Mouse (Mus musculus): ENCODE measurements around the gene Gm973. TPM values are rescaled to one million over a fixed set of nuclear protein-coding genes. Genes with fewer than 3 reads are reported as not detected.
A peak's percentile ranks its signal among the peaks of the same experiment; 100 is the strongest.
"Not testable (repeated sequence)": the region's sequence is repeated elsewhere in the genome, so short reads cannot be mapped to it uniquely, and the experiment has no call there.

Gene Gm973
- polyA plus RNA-seq, 1 experiment: 72.5 TPM

DNA sequence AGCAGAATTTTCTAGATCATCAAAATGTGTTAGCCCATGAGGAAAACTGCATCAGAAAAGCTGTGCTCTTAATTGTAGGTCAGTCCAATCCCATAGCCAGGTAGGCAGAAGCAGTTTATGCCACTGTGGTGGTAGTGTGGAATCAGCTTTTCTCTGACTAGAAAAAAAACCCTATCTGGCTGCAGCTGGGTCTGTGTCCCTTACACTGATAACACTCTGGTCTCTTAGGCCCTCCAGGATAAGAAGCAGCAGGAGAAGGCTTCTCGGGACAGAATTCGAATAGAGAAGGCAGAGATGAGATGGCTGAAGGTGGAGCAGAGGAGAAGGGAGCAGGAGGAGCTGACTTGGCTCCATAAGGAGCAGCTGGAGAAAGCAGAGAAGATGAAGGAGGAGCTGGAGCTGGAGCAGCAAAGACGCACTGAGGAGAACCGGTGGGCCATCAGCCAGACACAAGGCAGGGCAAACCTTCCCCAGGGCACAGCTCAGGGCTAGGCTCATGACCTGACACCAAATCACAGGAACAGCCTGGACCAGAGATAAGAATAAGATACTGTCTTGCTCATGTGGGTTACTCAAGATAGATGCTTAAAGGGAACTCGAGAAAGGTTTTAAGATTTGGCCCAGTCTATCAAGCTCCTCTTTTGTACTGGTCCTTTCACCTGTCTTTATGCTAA, 116.1 kb downstream of the Gm973 start:
- no peak overlapping the region for H3K4me3 ChIP-seq (ENCODE audit: control insufficient read depth, low read depth, low read length)
- no peaks in the 10 kb centered on the region; the same call in 1 of the 2 replicates for H3K36me3 ChIP-seq (ENCODE audit: control insufficient read depth, insufficient read depth, low read length)
- TF ChIP-seq CTCF (IDR thresholded peaks at IDR 0.05; ENCODE audit: control insufficient read depth, insufficient read depth, insufficient replicate concordance, low read depth, low read length) (no peak), POLR2A (IDR thresholded peaks at IDR 0.05; ENCODE audit: control insufficient read depth, low read depth, low read length) (no peak)
- H3K27ac ChIP-seq (ENCODE audit: control insufficient read depth, insufficient read depth, low read depth, low read length): no peak overlapping the region; the same call in 1 of the 2 replicates
- peaks cover 4% of the 10 kb centered on the region for H3K4me1 ChIP-seq (ENCODE audit: control insufficient read depth, insufficient read depth, low read length)
- no peaks in the 10 kb centered on the region for H3K27me3 ChIP-seq (ENCODE audit: control insufficient read depth, insufficient read depth, low read length)

DNA sequence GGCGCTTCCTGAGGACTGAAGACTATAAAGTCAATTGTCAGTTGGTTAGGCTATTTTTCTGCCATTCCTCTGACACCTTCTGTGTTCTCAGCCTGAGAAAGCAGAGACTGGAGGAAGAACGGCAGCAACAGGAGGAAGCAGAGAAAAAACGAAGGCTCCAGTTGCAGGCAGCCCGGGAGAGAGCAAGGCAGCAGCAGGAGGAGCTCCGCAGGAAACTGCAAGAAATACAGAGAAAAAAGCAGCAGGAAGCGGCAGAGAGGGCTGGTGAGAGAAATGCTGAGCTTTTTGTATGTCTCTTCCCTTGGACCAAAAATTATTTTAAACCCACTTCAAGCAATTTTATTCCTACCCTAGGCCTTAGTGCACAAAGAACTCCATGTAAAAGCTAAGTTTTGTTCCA, 117.0 kb downstream of the Gm973 start:
- peaks cover 4% of the 10 kb centered on the region for H3K4me1 ChIP-seq (ENCODE audit: control insufficient read depth, insufficient read depth, low read length)
- H3K36me3 ChIP-seq (ENCODE audit: control insufficient read depth, insufficient read depth, low read length): no peaks in the 10 kb centered on the region
- TF ChIP-seq CTCF (IDR thresholded peaks at IDR 0.05; ENCODE audit: control insufficient read depth, insufficient read depth, insufficient replicate concordance, low read depth, low read length) (no peak), POLR2A (IDR thresholded peaks at IDR 0.05; ENCODE audit: control insufficient read depth, low read depth, low read length) (no peak)
- peak overlapping the region; percentile 21; the same call in 1 of the 2 replicates for H3K27ac ChIP-seq (ENCODE audit: control insufficient read depth, insufficient read depth, low read depth, low read length)
- no peak overlapping the region for H3K4me3 ChIP-seq (ENCODE audit: control insufficient read depth, low read depth, low read length)
- no peaks in the 10 kb centered on the region for H3K27me3 ChIP-seq (ENCODE audit: control insufficient read depth, insufficient read depth, low read length)

DNA sequence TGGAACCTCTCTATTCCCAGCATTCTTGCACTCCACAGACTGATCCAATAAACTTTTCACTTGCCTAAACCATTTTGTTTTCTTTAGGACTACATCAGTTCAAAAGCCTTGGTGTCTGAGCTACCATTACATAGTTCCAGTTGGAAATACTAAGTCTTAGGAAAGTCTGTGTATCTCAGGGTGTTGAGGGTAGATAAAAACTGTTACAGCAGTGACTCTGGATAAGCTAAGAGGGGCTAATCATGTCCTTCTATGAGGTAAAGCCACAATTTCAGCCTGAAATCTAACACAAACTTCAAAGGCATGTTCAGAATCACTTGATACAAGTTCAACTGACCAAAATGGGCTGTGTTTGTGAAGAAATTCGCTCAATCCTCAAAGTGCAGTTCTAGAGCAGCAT, 120.3 kb downstream of the Gm973 start:
- Histone ChIP-seq H3K4me3 (ENCODE audit: control insufficient read depth, low read depth, low read length) (no peak overlapping the region), H3K36me3 (ENCODE audit: control insufficient read depth, insufficient read depth, low read length) (no peaks in the 10 kb centered on the region), H3K4me1 (ENCODE audit: control insufficient read depth, insufficient read depth, low read length) (peaks cover 4% of the 10 kb centered on the region), H3K27ac (ENCODE audit: control insufficient read depth, insufficient read depth, low read depth, low read length) (no peak overlapping the region), H3K27me3 (ENCODE audit: control insufficient read depth, insufficient read depth, low read length) (no peaks in the 10 kb centered on the region)
- TF ChIP-seq CTCF (IDR thresholded peaks at IDR 0.05; ENCODE audit: control insufficient read depth, insufficient read depth, insufficient replicate concordance, low read depth, low read length) (no peak), POLR2A (IDR thresholded peaks at IDR 0.05; ENCODE audit: control insufficient read depth, low read depth, low read length) (no peak)

DNA sequence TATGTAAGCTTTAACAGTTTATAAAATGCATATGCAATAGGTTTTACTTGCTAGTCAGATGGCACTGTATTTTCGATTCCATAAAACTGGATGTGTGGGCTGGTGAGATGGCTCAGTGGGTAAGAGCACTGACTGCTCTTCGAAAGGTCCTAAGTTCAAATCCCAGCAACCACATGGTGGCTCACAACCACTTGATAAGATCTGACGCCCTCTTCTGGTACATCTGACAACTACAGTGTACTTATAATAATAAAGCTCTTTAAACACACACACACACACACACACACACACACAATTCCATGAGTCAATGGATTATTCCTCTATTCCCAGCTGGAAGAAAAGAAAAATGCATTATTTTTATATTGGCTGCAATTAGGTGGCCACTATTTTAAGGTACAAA, 122.3 kb downstream of the Gm973 start:
- TF ChIP-seq POLR2A (IDR thresholded peaks at IDR 0.05; ENCODE audit: control insufficient read depth, low read depth, low read length) (no peak), CTCF (IDR thresholded peaks at IDR 0.05; ENCODE audit: control insufficient read depth, insufficient read depth, insufficient replicate concordance, low read depth, low read length) (no peak)
- Histone ChIP-seq H3K4me1 (ENCODE audit: control insufficient read depth, insufficient read depth, low read length) (peaks cover 2% of the 10 kb centered on the region; the same call in 1 of the 2 replicates), H3K36me3 (ENCODE audit: control insufficient read depth, insufficient read depth, low read length) (no peaks in the 10 kb centered on the region), H3K27me3 (ENCODE audit: control insufficient read depth, insufficient read depth, low read length) (no peaks in the 10 kb centered on the region), H3K27ac (ENCODE audit: control insufficient read depth, insufficient read depth, low read depth, low read length) (no peak overlapping the region), H3K4me3 (ENCODE audit: control insufficient read depth, low read depth, low read length) (no peak overlapping the region)

DNA sequence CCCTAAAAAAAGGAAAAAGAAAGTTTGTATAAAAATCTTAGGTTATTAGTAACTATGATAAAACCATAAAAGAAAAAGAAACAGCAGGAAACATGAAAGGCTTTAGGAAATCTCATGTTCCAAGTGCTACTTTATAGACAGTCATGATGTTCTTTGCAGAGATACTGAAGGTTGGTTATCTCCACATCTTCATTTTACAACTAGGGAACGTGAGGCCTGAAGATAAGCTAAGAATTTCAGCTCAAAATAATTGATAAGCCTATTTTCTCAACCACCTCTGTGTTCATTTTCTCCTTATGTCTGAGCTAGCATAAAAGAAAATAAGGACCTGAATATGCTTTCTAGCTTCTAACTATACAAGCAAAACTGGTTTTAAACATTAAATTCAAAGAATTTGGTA, 126.4 kb downstream of the Gm973 start:
- Histone ChIP-seq H3K27ac (ENCODE audit: control insufficient read depth, insufficient read depth, low read depth, low read length) (no peak overlapping the region), H3K4me1 (ENCODE audit: control insufficient read depth, insufficient read depth, low read length) (no peaks in the 10 kb centered on the region), H3K4me3 (ENCODE audit: control insufficient read depth, low read depth, low read length) (no peak overlapping the region), H3K36me3 (ENCODE audit: control insufficient read depth, insufficient read depth, low read length) (peaks cover 1% of the 10 kb centered on the region; the same call in 1 of the 2 replicates), H3K27me3 (ENCODE audit: control insufficient read depth, insufficient read depth, low read length) (no peaks in the 10 kb centered on the region)
- no peak for TF ChIP-seq POLR2A (IDR thresholded peaks at IDR 0.05; ENCODE audit: control insufficient read depth, low read depth, low read length)
- TF ChIP-seq CTCF (IDR thresholded peaks at IDR 0.05; ENCODE audit: control insufficient read depth, insufficient read depth, insufficient replicate concordance, low read depth, low read length): no peak

DNA sequence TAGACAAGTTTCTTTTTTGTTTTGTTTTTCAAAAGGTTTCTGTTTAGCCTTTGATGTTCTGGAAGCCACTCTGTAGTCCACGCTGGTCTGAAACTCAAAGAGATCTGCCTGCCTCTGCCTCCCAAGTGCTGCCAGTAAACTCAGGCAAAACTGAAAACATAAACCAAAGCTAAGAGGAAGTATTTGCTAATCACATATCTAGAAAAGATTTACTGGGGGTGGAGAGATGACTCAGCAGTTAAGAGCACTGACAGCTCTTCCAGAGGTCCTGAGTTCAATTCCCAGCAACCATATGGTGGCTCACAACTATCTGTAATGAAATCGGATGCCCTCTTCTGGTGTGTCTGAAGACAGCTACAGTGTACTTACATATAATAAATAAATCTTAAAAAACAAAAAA, 130.4 kb downstream of the Gm973 start:
- H3K36me3 ChIP-seq (ENCODE audit: control insufficient read depth, insufficient read depth, low read length); H3K27ac ChIP-seq (ENCODE audit: control insufficient read depth, insufficient read depth, low read depth, low read length); H3K4me1 ChIP-seq (ENCODE audit: control insufficient read depth, insufficient read depth, low read length); H3K4me3 ChIP-seq (ENCODE audit: control insufficient read depth, low read depth, low read length); H3K27me3 ChIP-seq (ENCODE audit: control insufficient read depth, insufficient read depth, low read length): not testable (repeated sequence)

DNA sequence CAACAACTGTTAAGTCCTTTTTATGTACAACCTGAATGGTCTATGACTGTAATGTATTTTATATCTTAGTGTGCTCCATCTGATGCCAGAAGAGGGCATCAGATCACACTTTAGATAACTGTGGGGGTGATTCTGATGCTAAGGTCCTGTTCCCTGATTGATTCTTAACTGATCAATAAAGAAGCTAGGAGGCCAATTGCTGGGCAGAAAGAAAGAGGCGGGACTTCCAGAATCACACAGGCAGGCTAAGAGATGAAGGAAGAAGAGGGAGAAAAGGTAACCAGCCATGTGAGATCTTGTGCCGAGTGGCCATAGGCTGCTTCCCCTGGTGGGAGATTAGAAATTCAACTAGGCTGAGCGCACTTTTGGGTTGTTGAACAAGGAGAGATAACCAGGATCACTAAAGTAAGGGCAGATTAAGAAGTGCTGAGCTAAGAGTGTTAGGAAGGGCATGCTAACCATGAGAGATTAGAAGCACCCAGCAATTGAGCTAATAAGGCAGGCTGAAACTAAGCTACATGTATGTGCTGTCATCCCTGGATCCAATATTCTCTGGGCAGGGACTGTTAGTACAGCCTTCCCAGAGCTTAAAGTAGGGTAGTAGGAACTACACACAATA, 135.2 kb downstream of the Gm973 start:
- H3K27ac ChIP-seq (ENCODE audit: control insufficient read depth, insufficient read depth, low read depth, low read length): no peak overlapping the region
- H3K4me1 ChIP-seq (ENCODE audit: control insufficient read depth, insufficient read depth, low read length): no peaks in the 10 kb centered on the region
- no peaks in the 10 kb centered on the region for H3K27me3 ChIP-seq (ENCODE audit: control insufficient read depth, insufficient read depth, low read length)
- TF ChIP-seq CTCF (IDR thresholded peaks at IDR 0.05; ENCODE audit: control insufficient read depth, insufficient read depth, insufficient replicate concordance, low read depth, low read length) (no peak), POLR2A (IDR thresholded peaks at IDR 0.05; ENCODE audit: control insufficient read depth, low read depth, low read length) (no peak)
- no peak overlapping the region for H3K4me3 ChIP-seq (ENCODE audit: control insufficient read depth, low read depth, low read length)
- no peaks in the 10 kb centered on the region for H3K36me3 ChIP-seq (ENCODE audit: control insufficient read depth, insufficient read depth, low read length)
